Mouse (Mus musculus) forebrain, embryonic 10.5 days (tissue): ENCODE measurements around the gene Npl. TPM values are rescaled to one million over a fixed set of nuclear protein-coding genes. Genes with fewer than 3 reads are reported as not detected.

Experiments used
- DNase-seq: peaks from one replicate; pipeline ENCODE4 v3.0.0-alpha.2; 2017; ENCODE audit warnings: low spot score; ENCODE audit errors: extremely low spot score
- H3K27ac ChIP-seq: fragments of 300-500 bp; sonication (generic); 2 replicates; pipeline ENCODE4 v1.5.1; 2016; ENCODE audit warnings: mild to moderate bottlenecking
- H3K27me3 ChIP-seq: fragments of 300-500 bp; sonication (generic); 2 replicates; pipeline ENCODE4 v1.6.1; 2016; ENCODE audit warnings: mild to moderate bottlenecking; ENCODE audit not compliant: poor library complexity, severe bottlenecking
- H3K36me3 ChIP-seq: fragments of 300-500 bp; sonication (generic); replicated peaks from 2 replicates; pipeline ENCODE4 v1.6.1; 2016; ENCODE audit warnings: mild to moderate bottlenecking, moderate library complexity
- H3K4me1 ChIP-seq: fragments of 300-500 bp; sonication (generic); 2 replicates; pipeline ENCODE4 v1.6.1; 2016
- H3K4me3 ChIP-seq: fragments of 300-500 bp; sonication (generic); 2 replicates; pipeline ENCODE4 v1.5.1; 2016; ENCODE audit warnings: mild to moderate bottlenecking, moderate library complexity
- H3K9me3 ChIP-seq: fragments of 300-500 bp; sonication (generic); 2 replicates; pipeline ENCODE4 v1.6.1; 2016; ENCODE audit warnings: mild to moderate bottlenecking, moderate library complexity
- WGBS: fragments of 180-500 bp; shearing (Covaris S2); methylation state at CpG from one replicate; pipeline ENCODE4 v1.1.7; 2016; 5-methylcytosine and 5-hydroxymethylcytosine counted together
- polyA plus RNA-seq: library from polyadenylated mRNA; unstranded; fragments of >200 nt; fragmentation: Nextera tagmentation; extraction: Ambion mirVana; gene quantifications from 2 replicates; pipeline ENCODE4 v1.2.1, GENCODE M21; 2016

The Npl gene
- polyA plus RNA-seq, 1 experiment from 2014 or later: 13.5 TPM

DNA sequence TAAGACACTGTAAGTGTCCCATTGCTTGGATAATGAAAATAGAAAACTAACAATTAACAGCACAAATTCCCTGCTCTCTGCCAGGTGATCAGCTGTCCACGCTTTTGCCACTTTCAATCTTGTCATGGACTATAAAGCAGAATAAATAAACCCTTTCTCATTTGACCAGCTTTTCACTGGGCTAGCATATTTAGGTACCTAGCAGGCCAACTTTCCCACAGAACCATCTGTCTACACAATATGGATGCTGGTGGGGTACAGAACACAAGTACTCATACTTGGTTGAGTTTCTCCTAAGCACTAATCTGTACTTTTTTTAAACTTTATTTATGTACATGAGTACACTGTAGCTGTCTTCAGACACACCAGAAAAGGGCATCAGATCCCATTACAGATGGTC is 70.5 kb downstream of the Npl start:
- Histone ChIP-seq H3K27me3 (no peaks in the 10 kb centered on the region), H3K4me1 (peaks cover 12% of the 10 kb centered on the region), H3K36me3 (peaks cover 100% of the 10 kb centered on the region), H3K4me3 (no peak overlapping the region), H3K9me3 (no peaks in the 10 kb centered on the region), H3K27ac (no peak overlapping the region)
- no peak for DNase-seq
- 88% methylated on average over 1 of the region's 1 CpGs for WGBS

DNA sequence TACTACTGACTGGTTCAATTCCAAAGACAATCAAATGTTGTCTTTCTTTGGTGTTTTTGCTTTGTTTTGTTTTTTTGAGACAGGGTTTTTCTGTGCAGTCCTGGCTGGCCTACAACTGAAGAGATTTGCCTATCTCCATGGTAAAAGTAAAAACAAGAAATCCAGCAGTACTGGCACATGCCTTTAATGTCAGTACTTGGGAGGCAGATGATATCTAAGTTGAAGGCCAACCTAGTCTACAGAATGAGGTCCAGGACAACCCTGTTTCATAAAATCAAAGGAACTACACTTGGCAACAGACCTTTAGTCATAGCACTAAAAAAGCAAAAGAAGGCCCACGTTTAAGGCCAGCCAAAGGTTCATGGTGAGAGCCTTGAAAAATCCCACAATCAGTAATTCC is 88.0 kb downstream of the Npl start:
- no peak for DNase-seq
- H3K4me1 ChIP-seq: no peaks in the 10 kb centered on the region
- H3K4me3 ChIP-seq: no peak overlapping the region
- peaks cover 100% of the 10 kb centered on the region for H3K36me3 ChIP-seq
- WGBS: 95% methylated on average over 1 of the region's 1 CpGs
- no peak overlapping the region for H3K27ac ChIP-seq
- H3K27me3 ChIP-seq: no peaks in the 10 kb centered on the region
- no peaks in the 10 kb centered on the region for H3K9me3 ChIP-seq

DNA sequence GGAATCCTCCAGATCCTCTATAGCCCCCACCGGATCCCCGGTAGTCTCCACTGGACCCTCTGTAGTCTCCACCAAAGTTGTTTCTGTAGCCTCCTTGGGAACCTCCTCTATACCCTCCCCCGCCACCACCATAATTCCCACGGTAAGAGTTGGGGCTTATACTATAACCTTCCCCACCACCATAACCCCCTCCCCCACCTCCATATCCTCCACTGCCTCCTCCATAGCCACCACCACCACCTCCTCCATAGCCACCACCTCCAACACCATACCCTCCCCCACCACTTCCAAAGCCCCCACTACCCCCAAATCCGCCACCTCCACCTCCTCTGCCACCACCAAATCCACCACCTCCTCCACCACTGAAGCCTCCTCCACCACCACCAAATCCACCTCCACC is 93.7 kb downstream of the Npl start:
- no peak for DNase-seq
- H3K4me1 ChIP-seq: no peaks in the 10 kb centered on the region
- no peak overlapping the region for H3K4me3 ChIP-seq
- WGBS: 89% methylated on average over 5 of the region's 5 CpGs
- no peaks in the 10 kb centered on the region for H3K9me3 ChIP-seq
- H3K36me3 ChIP-seq: peaks cover 100% of the 10 kb centered on the region
- H3K27me3 ChIP-seq: no peaks in the 10 kb centered on the region
- H3K27ac ChIP-seq: no peak overlapping the region

DNA sequence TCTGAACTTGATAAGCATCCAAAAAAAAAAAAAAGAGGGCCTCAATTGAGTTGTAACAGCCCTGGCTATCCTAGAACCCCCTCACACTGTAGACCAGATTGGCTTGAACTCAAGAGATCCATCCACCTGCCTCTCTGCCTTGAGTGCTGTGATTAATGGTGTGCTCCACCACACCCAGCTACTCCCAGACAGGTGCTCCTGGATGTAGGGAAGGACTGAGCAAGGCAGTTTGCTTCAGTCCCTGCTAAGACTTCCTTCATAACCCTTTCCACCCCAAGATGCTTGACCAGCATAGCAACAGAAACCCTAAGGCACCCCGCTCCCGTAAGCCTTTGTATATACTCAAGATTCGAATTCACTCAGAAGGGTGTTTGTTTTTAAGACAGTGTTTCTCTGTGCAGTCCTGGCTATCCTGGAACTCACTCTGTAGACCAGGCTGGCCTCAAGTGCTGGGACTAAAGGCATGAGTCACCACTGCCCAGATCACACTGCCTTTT is 96.7 kb downstream of the Npl start:
- no peaks in the 10 kb centered on the region for H3K4me1 ChIP-seq
- no peak for DNase-seq
- H3K27ac ChIP-seq: no peak overlapping the region
- H3K9me3 ChIP-seq: no peaks in the 10 kb centered on the region
- no peaks in the 10 kb centered on the region for H3K27me3 ChIP-seq
- peaks cover 93% of the 10 kb centered on the region for H3K36me3 ChIP-seq
- 76% methylated on average over 3 of the region's 3 CpGs for WGBS
- H3K4me3 ChIP-seq: no peak overlapping the region

Other genes starting within 250 kb of the Npl start
- gene Lamc1, start 217.3 kb downstream of the Npl start, polyA plus RNA-seq: 23.3 and 24.1 TPM in 2 replicates
- gene Shcbp1l, start 124.9 kb downstream of the Npl start, polyA plus RNA-seq: 0.22 and 0.37 TPM in 2 replicates
- gene Dhx9, start 62.4 kb downstream of the Npl start, polyA plus RNA-seq: 48.1 and 49.5 TPM in 2 replicates
- gene Rgs8, start 103.0 kb upstream of the Npl start, polyA plus RNA-seq: 9.1 and 9.6 TPM in 2 replicates
- gene Rgs16, start 190.3 kb upstream of the Npl start, polyA plus RNA-seq: 26.2 and 31.0 TPM in 2 replicates
- 7.4 and 7.7 TPM in 2 replicates for gene Rnasel, start 199.4 kb upstream of the Npl start, polyA plus RNA-seq